Mouse (Mus musculus) gastrocnemius, postnatal 36 days (tissue): ENCODE measurements around the gene Ube2q2. TPM values are rescaled to one million over a fixed set of nuclear protein-coding genes. Genes with fewer than 3 reads are reported as not detected.

ENCODE experiments used
- total RNA-seq, 2 experiments: library from RNA; stranded (reverse); gene quantifications; 2 replicates each; pipeline ENCODE4 v1.2.3; 2021

The Ube2q2 gene
- total RNA-seq, 2 experiments from 2014 or later: 30.2 to 33.4 TPM

Other genes with a start within 250 kb of the Ube2q2 start
- under 1 TPM; 0.74 to 0.79 TPM for gene Hykk, start 231.6 kb upstream of the Ube2q2 start, total RNA-seq
- gene Psma4, start 198.1 kb upstream of the Ube2q2 start, total RNA-seq: 100 to 1,000 TPM; 111 to 117 TPM
- gene AY074887, start 197.9 kb upstream of the Ube2q2 start, total RNA-seq: not detected
- gene Chrna5, start 168.0 kb upstream of the Ube2q2 start, total RNA-seq: not detected
- gene Chrna3, start 122.3 kb upstream of the Ube2q2 start, total RNA-seq: not detected
- under 1 TPM in 1 of 2 experiments, not detected in 1; 0.08 TPM for gene Chrnb4, start 100.1 kb upstream of the Ube2q2 start, total RNA-seq
- 10 to 100 TPM; 18.0 to 18.8 TPM for gene Fbxo22, start 60.1 kb downstream of the Ube2q2 start, total RNA-seq
- under 1 TPM; 0.51 to 0.67 TPM for gene Nrg4, start 178.0 kb downstream of the Ube2q2 start, total RNA-seq
- 1 to 10 TPM; 1.2 to 1.7 TPM for gene Tmem266, start 178.1 kb downstream of the Ube2q2 start, total RNA-seq